Mouse (Mus musculus): ENCODE data around the gene Smok2b. TPM values are rescaled to one million over a fixed set of nuclear protein-coding genes. Genes with fewer than 3 reads are reported as not detected.
"Not testable (repeated sequence)": the region's sequence is repeated elsewhere in the genome, so short reads cannot be mapped to it uniquely, and the experiment has no call there.

Gene Smok2b
- polyA plus RNA-seq, 1 experiment from 2014 or later: not detected

GRCm38 (mm10) chr17:13196486-13196885 is 33.6 kb upstream of the Smok2b start:
- 54% methylated on average over 4 of the region's 4 CpGs for WGBS
- H3K9me3 ChIP-seq (ENCODE audit: control insufficient read depth, low read length): peaks cover 36% of the 10 kb centered on the region
- not testable (repeated sequence) for H3K36me3 ChIP-seq (ENCODE audit: control insufficient read depth, insufficient read depth, low read length); H3K4me2 ChIP-seq (ENCODE audit: low read length); H3K4me1 ChIP-seq (ENCODE audit: control insufficient read depth in 2 of 2, insufficient read depth in 2 of 2, low read length in 2 of 2); H3K27ac ChIP-seq (replicated peaks in 1 of 2; ENCODE audit: control insufficient read depth in 1 of 2, insufficient read depth in 1 of 2, low read depth in 2 of 2, low read length in 2 of 2); H3K27me3 ChIP-seq (ENCODE audit: control insufficient read depth, insufficient read depth, low read length); H3K4me3 ChIP-seq (ENCODE audit: control insufficient read depth in 1 of 2, insufficient read depth in 1 of 2, low read depth in 1 of 2, low read length in 2 of 2); H3K9ac ChIP-seq (ENCODE audit: low read length); ATAC-seq (ENCODE audit: insufficient number of reproducible peaks, insufficient read depth, low FRiP score, low read depth)

DNA sequence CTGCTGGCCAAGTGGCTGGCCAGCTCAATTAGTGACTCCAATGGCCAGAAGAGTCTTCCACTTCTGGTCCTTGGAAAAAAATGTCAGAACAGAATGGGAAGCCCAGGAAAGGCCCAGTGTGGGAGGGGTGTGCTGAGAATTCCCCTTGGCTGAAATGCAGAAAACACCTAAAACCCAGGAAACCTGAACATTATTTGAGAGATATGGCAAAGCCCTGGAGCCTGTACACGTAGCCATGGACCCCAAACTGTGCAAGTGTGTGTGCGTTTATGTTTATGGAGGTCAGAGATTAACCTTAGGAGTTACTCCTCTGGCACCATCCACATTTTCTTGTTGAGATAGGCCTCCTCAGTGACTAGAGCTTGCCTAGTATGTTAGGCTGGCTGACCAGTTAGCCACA is 31.2 kb upstream of the Smok2b start:
- not testable (repeated sequence) for H3K4me2 ChIP-seq (ENCODE audit: low read length); H3K4me1 ChIP-seq (ENCODE audit: control insufficient read depth in 2 of 2, insufficient read depth in 2 of 2, low read length in 2 of 2); ATAC-seq (ENCODE audit: insufficient number of reproducible peaks, insufficient read depth, low FRiP score, low read depth); H3K27ac ChIP-seq (replicated peaks in 1 of 2; ENCODE audit: control insufficient read depth in 1 of 2, insufficient read depth in 1 of 2, low read depth in 2 of 2, low read length in 2 of 2); H3K9ac ChIP-seq (ENCODE audit: low read length); H3K4me3 ChIP-seq (ENCODE audit: control insufficient read depth in 1 of 2, insufficient read depth in 1 of 2, low read depth in 1 of 2, low read length in 2 of 2); H3K36me3 ChIP-seq (ENCODE audit: control insufficient read depth, insufficient read depth, low read length); H3K27me3 ChIP-seq (ENCODE audit: control insufficient read depth, insufficient read depth, low read length)
- 85% methylated on average over 2 of the region's 2 CpGs for WGBS
- H3K9me3 ChIP-seq (ENCODE audit: control insufficient read depth, low read length): peaks cover 33% of the 10 kb centered on the region

DNA sequence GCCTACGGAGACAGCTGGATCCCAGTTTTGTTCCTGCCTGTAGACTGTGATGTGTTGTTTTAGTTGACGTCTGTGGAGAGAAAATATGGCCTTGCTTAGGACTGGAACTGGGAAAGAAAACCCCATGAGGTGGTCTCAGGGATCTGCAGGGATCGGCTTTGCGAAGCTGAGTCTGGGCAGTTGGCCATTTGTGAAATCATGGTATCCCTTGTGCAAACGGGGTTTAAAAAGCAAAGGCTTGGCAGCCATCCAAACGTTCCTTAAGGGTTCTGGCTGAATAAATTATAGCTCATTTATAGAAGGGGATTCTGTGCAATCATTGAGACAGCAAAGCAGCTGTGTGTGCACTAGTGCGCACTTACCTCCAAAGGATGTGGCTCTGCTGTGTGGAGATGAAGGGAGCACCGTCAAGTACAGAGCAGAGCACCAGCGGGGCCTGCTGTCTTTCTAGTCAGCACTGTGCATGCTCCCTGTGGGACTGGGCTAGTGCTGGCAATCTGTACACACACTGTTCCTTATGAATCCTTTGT is 30.1 kb upstream of the Smok2b start:
- peak; percentile 6; the same call in 1 of the 2 replicates for ATAC-seq (ENCODE audit: insufficient number of reproducible peaks, insufficient read depth, low FRiP score, low read depth)
- WGBS: 68% methylated on average over 8 of the region's 9 CpGs
- not testable (repeated sequence) for H3K9ac ChIP-seq (ENCODE audit: low read length); H3K27me3 ChIP-seq (ENCODE audit: control insufficient read depth, insufficient read depth, low read length); H3K4me1 ChIP-seq (ENCODE audit: control insufficient read depth in 2 of 2, insufficient read depth in 2 of 2, low read length in 2 of 2); H3K27ac ChIP-seq (replicated peaks in 1 of 2; ENCODE audit: control insufficient read depth in 1 of 2, insufficient read depth in 1 of 2, low read depth in 2 of 2, low read length in 2 of 2); H3K36me3 ChIP-seq (ENCODE audit: control insufficient read depth, insufficient read depth, low read length); H3K4me3 ChIP-seq (ENCODE audit: control insufficient read depth in 1 of 2, insufficient read depth in 1 of 2, low read depth in 1 of 2, low read length in 2 of 2); H3K4me2 ChIP-seq (ENCODE audit: low read length)
- H3K9me3 ChIP-seq (ENCODE audit: control insufficient read depth, low read length): peaks cover 33% of the 10 kb centered on the region

GRCm38 (mm10) chr17:13201551-13201950 is 28.5 kb upstream of the Smok2b start:
- H3K9me3 ChIP-seq (ENCODE audit: control insufficient read depth, low read length): peaks cover 24% of the 10 kb centered on the region
- H3K27ac ChIP-seq (replicated peaks in 1 of 2; ENCODE audit: control insufficient read depth in 1 of 2, insufficient read depth in 1 of 2, low read depth in 2 of 2, low read length in 2 of 2); H3K4me1 ChIP-seq (ENCODE audit: control insufficient read depth in 2 of 2, insufficient read depth in 2 of 2, low read length in 2 of 2); H3K4me2 ChIP-seq (ENCODE audit: low read length); ATAC-seq (ENCODE audit: insufficient number of reproducible peaks, insufficient read depth, low FRiP score, low read depth); H3K9ac ChIP-seq (ENCODE audit: low read length); H3K27me3 ChIP-seq (ENCODE audit: control insufficient read depth, insufficient read depth, low read length); H3K36me3 ChIP-seq (ENCODE audit: control insufficient read depth, insufficient read depth, low read length); H3K4me3 ChIP-seq (ENCODE audit: control insufficient read depth in 1 of 2, insufficient read depth in 1 of 2, low read depth in 1 of 2, low read length in 2 of 2): not testable (repeated sequence)
- 74% methylated on average over 4 of the region's 4 CpGs for WGBS

- H3K27ac ChIP-seq (replicated peaks in 1 of 2; ENCODE audit: control insufficient read depth in 1 of 2, insufficient read depth in 1 of 2, low read depth in 2 of 2, low read length in 2 of 2); H3K4me3 ChIP-seq (ENCODE audit: control insufficient read depth in 1 of 2, insufficient read depth in 1 of 2, low read depth in 1 of 2, low read length in 2 of 2); ATAC-seq (ENCODE audit: insufficient number of reproducible peaks, insufficient read depth, low FRiP score, low read depth); H3K9ac ChIP-seq (ENCODE audit: low read length); H3K27me3 ChIP-seq (ENCODE audit: control insufficient read depth, insufficient read depth, low read length); H3K36me3 ChIP-seq (ENCODE audit: control insufficient read depth, insufficient read depth, low read length); H3K4me1 ChIP-seq (ENCODE audit: control insufficient read depth in 2 of 2, insufficient read depth in 2 of 2, low read length in 2 of 2); H3K4me2 ChIP-seq (ENCODE audit: low read length): not testable (repeated sequence)
- WGBS: 59% methylated on average over 2 of the region's 3 CpGs
- peaks cover 31% of the 10 kb centered on the region for H3K9me3 ChIP-seq (ENCODE audit: control insufficient read depth, low read length)
These were observed 27.5 kb upstream of the Smok2b start for GRCm38 (mm10) chr17:13202453-13203107.

GRCm38 (mm10) chr17:13205247-13205646 is 24.8 kb upstream of the Smok2b start:
- 85% methylated on average over 1 of the region's 1 CpGs for WGBS
- ATAC-seq (ENCODE audit: insufficient number of reproducible peaks, insufficient read depth, low FRiP score, low read depth); H3K27me3 ChIP-seq (ENCODE audit: control insufficient read depth, insufficient read depth, low read length); H3K27ac ChIP-seq (replicated peaks in 1 of 2; ENCODE audit: control insufficient read depth in 1 of 2, insufficient read depth in 1 of 2, low read depth in 2 of 2, low read length in 2 of 2); H3K4me2 ChIP-seq (ENCODE audit: low read length); H3K36me3 ChIP-seq (ENCODE audit: control insufficient read depth, insufficient read depth, low read length); H3K4me3 ChIP-seq (ENCODE audit: control insufficient read depth in 1 of 2, insufficient read depth in 1 of 2, low read depth in 1 of 2, low read length in 2 of 2); H3K4me1 ChIP-seq (ENCODE audit: control insufficient read depth in 2 of 2, insufficient read depth in 2 of 2, low read length in 2 of 2); H3K9ac ChIP-seq (ENCODE audit: low read length): not testable (repeated sequence)
- peaks cover 33% of the 10 kb centered on the region for H3K9me3 ChIP-seq (ENCODE audit: control insufficient read depth, low read length)

GRCm38 (mm10) chr17:13206491-13206890 is 23.6 kb upstream of the Smok2b start:
- no peak for ATAC-seq (ENCODE audit: insufficient number of reproducible peaks, insufficient read depth, low FRiP score, low read depth)
- Histone ChIP-seq H3K27me3 (ENCODE audit: control insufficient read depth, insufficient read depth, low read length) (no peaks in the 10 kb centered on the region), H3K9me3 (ENCODE audit: control insufficient read depth, low read length) (peaks cover 28% of the 10 kb centered on the region), H3K4me2 (ENCODE audit: low read length) (no peak overlapping the region), H3K4me1 (ENCODE audit: control insufficient read depth in 2 of 2, insufficient read depth in 2 of 2, low read length in 2 of 2) (no peaks in the 10 kb centered on the region), H3K9ac (ENCODE audit: low read length) (no peak overlapping the region), H3K4me3 (ENCODE audit: control insufficient read depth in 1 of 2, insufficient read depth in 1 of 2, low read depth in 1 of 2, low read length in 2 of 2) (no peak overlapping the region), H3K36me3 (ENCODE audit: control insufficient read depth, insufficient read depth, low read length) (no peaks in the 10 kb centered on the region), H3K27ac (replicated peaks in 1 of 2; ENCODE audit: control insufficient read depth in 1 of 2, insufficient read depth in 1 of 2, low read depth in 2 of 2, low read length in 2 of 2) (no peak overlapping the region)
- WGBS: 75% methylated on average over 2 of the region's 2 CpGs

DNA sequence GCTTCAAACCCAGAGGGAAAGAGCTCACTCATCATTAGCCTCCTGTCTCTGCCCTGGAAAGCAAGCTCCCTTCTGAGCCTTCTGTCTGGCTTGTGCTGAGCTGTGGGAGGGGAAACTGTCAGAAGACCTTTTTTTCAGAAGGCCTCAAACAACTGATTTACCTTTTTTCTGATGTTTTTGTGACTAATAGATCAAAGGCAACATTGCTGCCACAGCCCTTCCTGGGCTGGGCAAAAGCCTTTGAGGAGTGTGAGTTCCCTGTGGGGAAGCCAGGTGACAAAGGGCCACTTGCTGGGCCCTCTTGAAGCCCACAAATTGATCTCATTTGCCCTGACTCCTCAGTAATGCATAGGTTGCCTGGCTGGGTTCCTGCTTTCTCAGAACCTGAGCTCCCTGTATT is 21.6 kb upstream of the Smok2b start:
- not testable (repeated sequence) for H3K4me1 ChIP-seq (ENCODE audit: control insufficient read depth in 2 of 2, insufficient read depth in 2 of 2, low read length in 2 of 2); H3K9ac ChIP-seq (ENCODE audit: low read length); H3K27me3 ChIP-seq (ENCODE audit: control insufficient read depth, insufficient read depth, low read length); H3K4me3 ChIP-seq (ENCODE audit: control insufficient read depth in 1 of 2, insufficient read depth in 1 of 2, low read depth in 1 of 2, low read length in 2 of 2); H3K36me3 ChIP-seq (ENCODE audit: control insufficient read depth, insufficient read depth, low read length); H3K4me2 ChIP-seq (ENCODE audit: low read length); ATAC-seq (ENCODE audit: insufficient number of reproducible peaks, insufficient read depth, low FRiP score, low read depth); H3K27ac ChIP-seq (replicated peaks in 1 of 2; ENCODE audit: control insufficient read depth in 1 of 2, insufficient read depth in 1 of 2, low read depth in 2 of 2, low read length in 2 of 2)
- peaks cover 47% of the 10 kb centered on the region for H3K9me3 ChIP-seq (ENCODE audit: control insufficient read depth, low read length)
